Mouse (Mus musculus): ENCODE measurements at regions not wholly inside any gene's neighbourhood (a gene's known extent, or its start where the extent isn't known, plus 50 kb on each side); places are given as distances from the start of the nearest gene placed in this dataset.

- dilution Hi-C loops (cut with MboI; ENCODE audit: extremely low pct_ligation_motif_present, extremely low pct_unique_long_range_greater_than_20kb, low sequenced_read_pairs) (no loop called here), in situ Hi-C loops (cut with MboI; ENCODE audit: low pct_ligation_motif_present, low pct_unique_long_range_greater_than_20kb, low sequenced_read_pairs) (no loop called here)
- Histone ChIP-seq H3K4me1 (ENCODE audit: control insufficient read depth in 1 of 2, insufficient read depth in 2 of 2) (peaks cover 0 to 22% of the 10 kb centered on the region in 2 experiments; a peak in 2 of 4 replicates), H3K4me3 (replicated peaks in 1 of 3; ENCODE audit: low read depth in 2 of 3, low read length in 2 of 3, poor library complexity in 1 of 3) (no peak overlapping the region), H3K79me2 (replicated peaks; ENCODE audit: control insufficient read depth, extremely low read depth, insufficient read depth, poor library complexity, severe bottlenecking) (no peaks in the 10 kb centered on the region), H3K9ac (ENCODE audit: insufficient read depth, low read depth) (no peak overlapping the region), H3K4me2 (ENCODE audit: insufficient read depth, low read depth, poor library complexity, severe bottlenecking) (no peak overlapping the region), H3K36me3 (replicated peaks in 1 of 2; ENCODE audit: control insufficient read depth in 1 of 2, insufficient read depth in 1 of 2, low read length in 1 of 2) (no peaks in the 10 kb centered on the region), H3K27ac (ENCODE audit: insufficient read depth, low read depth) (no peak overlapping the region), H3K27me3 (replicated peaks) (no peaks in the 10 kb centered on the region), H3K9me3 (replicated peaks; ENCODE audit: low read length) (no peaks in the 10 kb centered on the region)
- no peak for TF ChIP-seq E2F4 (IDR thresholded peaks at IDR 0.05; ENCODE audit: insufficient replicate concordance, low read depth, low read length)
- no peak for TF ChIP-seq GABPA (IDR thresholded peaks at IDR 0.05; ENCODE audit: insufficient replicate concordance, low read depth, low read length)
- TF ChIP-seq SMC3 (IDR thresholded peaks at IDR 0.05; ENCODE audit: low read depth, low read length): no peak
- TF ChIP-seq UBTF (IDR thresholded peaks at IDR 0.05; ENCODE audit: low read depth, low read length): no peak
- TF ChIP-seq MEF2A (IDR thresholded peaks at IDR 0.05; ENCODE audit: borderline replicate concordance, low read depth, low read length): no peak
- no peak for TF ChIP-seq BHLHE40 (IDR thresholded peaks at IDR 0.05; ENCODE audit: low read depth, low read length)
- TF ChIP-seq MAZ (IDR thresholded peaks at IDR 0.05; ENCODE audit: low read depth, low read length): no peak
- TF ChIP-seq ZC3H11A (IDR thresholded peaks at IDR 0.05; ENCODE audit: low read depth, low read length): no peak
- DNase-seq (ENCODE audit: extremely low read depth): no peak
These were observed 196.0 kb upstream of the Jun start for GRCm38 (mm10) chr4:95247977-95248376.

GRCm38 (mm10) chr4:95249031-95249430, 197.0 kb upstream of the Jun start:
- Histone ChIP-seq H3K36me3 (replicated peaks in 1 of 2; ENCODE audit: control insufficient read depth in 1 of 2, insufficient read depth in 1 of 2, low read length in 1 of 2) (no peaks in the 10 kb centered on the region), H3K27ac (ENCODE audit: insufficient read depth, low read depth) (no peak overlapping the region), H3K9ac (ENCODE audit: insufficient read depth, low read depth) (no peak overlapping the region), H3K4me3 (replicated peaks in 1 of 3; ENCODE audit: low read depth in 2 of 3, low read length in 2 of 3, poor library complexity in 1 of 3) (no peak overlapping the region), H3K79me2 (replicated peaks; ENCODE audit: control insufficient read depth, extremely low read depth, insufficient read depth, poor library complexity, severe bottlenecking) (no peaks in the 10 kb centered on the region), H3K4me2 (ENCODE audit: insufficient read depth, low read depth, poor library complexity, severe bottlenecking) (no peak overlapping the region), H3K4me1 (ENCODE audit: control insufficient read depth in 1 of 2, insufficient read depth in 2 of 2) (peaks cover 0 to 22% of the 10 kb centered on the region in 2 experiments; a peak in 2 of 4 replicates), H3K27me3 (replicated peaks) (no peaks in the 10 kb centered on the region), H3K9me3 (replicated peaks; ENCODE audit: low read length) (no peaks in the 10 kb centered on the region)
- in situ Hi-C loops (cut with MboI; ENCODE audit: low pct_ligation_motif_present, low pct_unique_long_range_greater_than_20kb, low sequenced_read_pairs): no loop called here
- no peak for DNase-seq (ENCODE audit: extremely low read depth)
- no peak for TF ChIP-seq TCF12 (IDR thresholded peaks at IDR 0.05; ENCODE audit: low read depth, low read length)
- no peak for TF ChIP-seq PAX5 (IDR thresholded peaks at IDR 0.05; ENCODE audit: low read length)
- TF ChIP-seq USF2 (conservative IDR thresholded peaks at IDR 0.05; ENCODE audit: low read depth, low read length): no peak
- no peak for TF ChIP-seq SIN3A (IDR thresholded peaks at IDR 0.05; ENCODE audit: low read length)
- no peak for TF ChIP-seq ZC3H11A (IDR thresholded peaks at IDR 0.05; ENCODE audit: low read depth, low read length)
- TF ChIP-seq CHD2 (IDR thresholded peaks at IDR 0.05; ENCODE audit: low read length): no peak
- dilution Hi-C loops (cut with MboI; ENCODE audit: extremely low pct_ligation_motif_present, extremely low pct_unique_long_range_greater_than_20kb, low sequenced_read_pairs): no loop called here

- in situ Hi-C loops (cut with MboI; ENCODE audit: low pct_ligation_motif_present, low pct_unique_long_range_greater_than_20kb, low sequenced_read_pairs): no loop called here
- dilution Hi-C loops (cut with MboI; ENCODE audit: extremely low pct_ligation_motif_present, extremely low pct_unique_long_range_greater_than_20kb, low sequenced_read_pairs): no loop called here
These were observed 198.1 kb upstream of the Jun start for GRCm38 (mm10) chr4:95250083-95250482.

More at GRCm38 (mm10) chr4:95250083-95250482, 198.1 kb upstream of the Jun start:
- DNase-seq (ENCODE audit: extremely low read depth): no peak
- no peaks in the 10 kb centered on the region for H3K79me2 ChIP-seq (replicated peaks; ENCODE audit: control insufficient read depth, extremely low read depth, insufficient read depth, poor library complexity, severe bottlenecking)
- H3K27ac ChIP-seq (ENCODE audit: insufficient read depth, low read depth): no peak overlapping the region
- H3K27me3 ChIP-seq (replicated peaks): no peaks in the 10 kb centered on the region
- H3K9me3 ChIP-seq (replicated peaks; ENCODE audit: low read length): no peaks in the 10 kb centered on the region
- TF ChIP-seq SIN3A (IDR thresholded peaks at IDR 0.05; ENCODE audit: low read length) (no peak), ZNF384 (IDR thresholded peaks at IDR 0.05; ENCODE audit: low read depth, low read length) (peak; percentile 36; the same call in 1 of the 2 replicates), ZC3H11A (IDR thresholded peaks at IDR 0.05; ENCODE audit: low read depth, low read length) (no peak)
- H3K4me1 ChIP-seq (ENCODE audit: control insufficient read depth in 1 of 2, insufficient read depth in 2 of 2): peaks cover 0 to 22% of the 10 kb centered on the region in 2 experiments; a peak in 2 of 4 replicates
- H3K4me3 ChIP-seq (replicated peaks in 1 of 3; ENCODE audit: low read depth in 2 of 3, low read length in 2 of 3, poor library complexity in 1 of 3): no peak overlapping the region
- no peak overlapping the region for H3K4me2 ChIP-seq (ENCODE audit: insufficient read depth, low read depth, poor library complexity, severe bottlenecking)
- no peaks in the 10 kb centered on the region for H3K36me3 ChIP-seq (replicated peaks in 1 of 2; ENCODE audit: control insufficient read depth in 1 of 2, insufficient read depth in 1 of 2, low read length in 1 of 2)
- no peak overlapping the region for H3K9ac ChIP-seq (ENCODE audit: insufficient read depth, low read depth)
